Mouse (Mus musculus) heart, postnatal 10 days (tissue): Measurements from ENCODE around the gene Rabl2. TPM values are rescaled to one million over a fixed set of nuclear protein-coding genes. Genes with fewer than 3 reads are reported as not detected.

Experiments used
- DNase-seq, 2 experiments: peaks; one replicate each; pipeline ENCODE4 v3.0.0; 2021
- intact Hi-C: fragments of 180-260 bp; cut with DNase I; formaldehyde crosslinking; loops from one replicate; pipeline ENCODE4 v1.15.1; 2025
- total RNA-seq, 2 experiments: library from RNA; stranded (reverse); gene quantifications; 2 replicates each; pipeline ENCODE4 v1.2.3; 2021

The Rabl2 gene
- 1 to 10 TPM; 8.0 to 9.1 TPM for total RNA-seq

- intact Hi-C loops: no loop called here
- peak; percentile 92 to 94 for DNase-seq
Measured at GRCm38 (mm10) chr15:89591723-89592455, at the start of gene Rabl2. TSS of gene Rabl2 (minus strand) at chr15:89591923.

GRCm38 (mm10) chr15:89623626-89623959 lies 31.9 kb upstream of the Rabl2 start:
- DNase-seq: peak; percentile 72 to 81
- intact Hi-C loops: loop anchor here (2.0 to 5.0 kb wide), 2 partner anchors 469 to 591 kb away; no protein-coding TSS in a partner anchor

- intact Hi-C loops: loop anchor here (2.0 to 5.0 kb wide), 2 partner anchors 469 to 592 kb away; no protein-coding TSS in a partner anchor
- DNase-seq: no peak
Measured at GRCm38 (mm10) chr15:89622959-89623625, 31.4 kb upstream of the Rabl2 start.

GRCm38 (mm10) chr15:89622312-89622958 lies 30.7 kb upstream of the Rabl2 start:
- DNase-seq: peak; percentile 16 to 41
- intact Hi-C loops: loop anchor here (2.0 to 5.0 kb wide), 2 partner anchors 470 to 592 kb away; no protein-coding TSS in a partner anchor

GRCm38 (mm10) chr15:89607888-89608287 lies 16.2 kb upstream of the Rabl2 start:
- intact Hi-C loops: no loop called here
- no peak for DNase-seq

GRCm38 (mm10) chr15:89607480-89607879 lies 15.8 kb upstream of the Rabl2 start:
- intact Hi-C loops: no loop called here

GRCm38 (mm10) chr15:89605822-89606570 lies 14.3 kb upstream of the Rabl2 start:
- intact Hi-C loops: no loop called here
- no peak for DNase-seq

More at GRCm38 (mm10) chr15:89607480-89607879, 15.8 kb upstream of the Rabl2 start:
- no peak for DNase-seq

GRCm38 (mm10) chr15:89592548-89592947 lies 825 bp upstream of the Rabl2 start:
- intact Hi-C loops: no loop called here

GRCm38 (mm10) chr15:89591317-89591716 lies 406 bp downstream of the Rabl2 start:
- intact Hi-C loops: no loop called here

More at GRCm38 (mm10) chr15:89592548-89592947, 825 bp upstream of the Rabl2 start:
- DNase-seq: no peak

GRCm38 (mm10) chr15:89589146-89589545 lies 2.6 kb downstream of the Rabl2 start:
- no peak for DNase-seq
- intact Hi-C loops: no loop called here

More at GRCm38 (mm10) chr15:89591317-89591716, 406 bp downstream of the Rabl2 start:
- DNase-seq: no peak

- no peak for DNase-seq
- intact Hi-C loops: no loop called here
Measured at GRCm38 (mm10) chr15:89585631-89586030, 6.1 kb downstream of the Rabl2 start.

- intact Hi-C loops: no loop called here
- DNase-seq: peak; percentile 37 to 40
Measured at GRCm38 (mm10) chr15:89585101-89585500, 6.6 kb downstream of the Rabl2 start.

- intact Hi-C loops: no loop called here
- DNase-seq: no peak
Measured at GRCm38 (mm10) chr15:89582494-89582893, 9.2 kb downstream of the Rabl2 start.

GRCm38 (mm10) chr15:89572147-89572546 lies 19.6 kb downstream of the Rabl2 start:
- intact Hi-C loops: no loop called here
- no peak for DNase-seq

GRCm38 (mm10) chr15:89568114-89568513 lies 23.6 kb downstream of the Rabl2 start, which contains the start of gene Acr:
TSS of gene Acr (plus strand) at chr15:89568326.
- no peak for DNase-seq
- intact Hi-C loops: no loop called here

- intact Hi-C loops: no loop called here
Measured at GRCm38 (mm10) chr15:89559202-89559731, 32.5 kb downstream of the Rabl2 start.

GRCm38 (mm10) chr15:89557996-89558390 lies 33.7 kb downstream of the Rabl2 start:
- no peak for DNase-seq
- intact Hi-C loops: no loop called here

More at GRCm38 (mm10) chr15:89559202-89559731, 32.5 kb downstream of the Rabl2 start:
- DNase-seq: no peak

- intact Hi-C loops: no loop called here
- DNase-seq: no peak
Measured at GRCm38 (mm10) chr15:89557179-89557995, 34.3 kb downstream of the Rabl2 start.

GRCm38 (mm10) chr15:89556401-89557178 lies 35.1 kb downstream of the Rabl2 start:
- intact Hi-C loops: no loop called here
- no peak for DNase-seq
